ENCODE assay signal across 21 mouse cellular contexts in genomic region chr9:31197782-31198181, GRCm38 (mm10). TPM values are rescaled to one million over a fixed set of nuclear protein-coding genes. Genes with fewer than 3 reads are reported as not detected.
DNase-seq lines count a peak whose midpoint lies in the region; TF ChIP-seq lines count a peak whose summit lies in the region.
"Had no signal": no experiment of that assay in that cellular context is flagged by ENCODE, and none has a peak within 500 bp of the region (broad histone marks: within the 10 kb centered on the region; RNA-seq: fewer than 3 reads in every experiment).

No protein-coding gene starts in this region.

- peak in 1 of 2 experiments; percentile 50 for DNase-seq in cerebellum, adult 2 months
- no peak for DNase-seq in cerebellum, adult 9-10 months
- peak; percentile 54 for DNase-seq in heart, adult 11 months
- no peak for DNase-seq in heart, postnatal 36 days
- peak; percentile 58 for DNase-seq in brain, adult 2 months (ENCODE audit: low read depth, low spot score)
- DNase-seq: adrenal gland, adult 8-10 months; adrenal gland, postnatal 14 days; B cell, adult 2 months; cerebellum, adult 11 months; cerebellum, adult 18-20 months; cerebellum, adult 9-11 months; cerebellum, postnatal 14 days; cerebellum, postnatal 36 days; embryo, embryonic 11 days had no signal

- H3K4me1 ChIP-seq in cerebellum, adult 2 months (ENCODE audit: control insufficient read depth, insufficient read depth, low read length): peaks cover 10% of the 10 kb centered on the region
- H3K4me1 ChIP-seq: embryonic facial prominence, embryonic 13.5 days; embryonic facial prominence, embryonic 15.5 days; forebrain, embryonic 10.5 days; forebrain, embryonic 12.5 days had no signal

- H3K27ac ChIP-seq in cerebellum, adult 2 months (ENCODE audit: insufficient read depth, low read length): 0 out of 2 replicates have a peak overlapping the region, but pooled peaks have one; percentile 55
- H3K27ac ChIP-seq: embryonic facial prominence, embryonic 13.5 days; embryonic facial prominence, embryonic 15.5 days; forebrain, embryonic 10.5 days; forebrain, embryonic 12.5 days had no signal

- no peaks in the 10 kb centered on the region for H3K27me3 ChIP-seq in cerebellum, adult 2 months (ENCODE audit: control insufficient read depth, insufficient read depth, low read length)
- H3K27me3 ChIP-seq: CH12.LX; embryonic facial prominence, embryonic 13.5 days; embryonic facial prominence, embryonic 15.5 days; forebrain, embryonic 12.5 days; Patski had no signal

- no peak for TF ChIP-seq POLR2A in cerebellum, adult 2 months (IDR thresholded peaks at IDR 0.05; ENCODE audit: borderline replicate concordance, insufficient read depth, low read length)

- intact Hi-C loops in heart, postnatal 36 days (cut with DNase I): no loop called here

- H3K4me3 ChIP-seq in cerebellum, adult 2 months (replicated peaks; ENCODE audit: insufficient read depth, low read depth, low read length): no peak overlapping the region
- H3K4me3 ChIP-seq: embryonic facial prominence, embryonic 13.5 days; embryonic facial prominence, embryonic 15.5 days; erythroblast, embryonic 14.5 days; forebrain, embryonic 10.5 days; forebrain, embryonic 12.5 days had no signal

- WGBS in cerebellum, adult 2 months: 36% methylated on average over 7 of the region's 7 CpGs

- TF ChIP-seq CTCF in cerebellum, adult 2 months (IDR thresholded peaks at IDR 0.05; ENCODE audit: borderline replicate concordance, insufficient read depth, low read depth, low read length): no peak

RNA-seq across cellular contexts. Expression of gene Aplp2, which starts 13.8 kb away (rescaled TPM):
- polyA plus RNA-seq in cerebellum, adult 2 months (2012; rRNA removed): 1,017 and 1,095 TPM in 2 replicates
- 100 to 1,000 TPM; 294 to 315 TPM for total RNA-seq in heart, postnatal 36 days (2021)

Comparison
In these comparisons a context has a peak if more than half of its experiments do, and no peak if none do; other contexts are left out.
1. DNase-seq: peak in heart, adult 11 months (single experiment) and brain, adult 2 months (single experiment); none in cerebellum, adult 9-10 months (single experiment) and heart, postnatal 36 days (0 of 2).